Mouse (Mus musculus) hindbrain, embryonic 16.5 days (tissue): ENCODE measurements at regions not wholly inside any gene's neighbourhood (a gene's known extent, or its start where the extent isn't known, plus 50 kb on each side); places are given as distances from the start of the nearest gene placed in this dataset.
A peak's percentile ranks its signal among the peaks of the same experiment; 100 is the strongest.

Source experiments
- ATAC-seq: fragments of 200-750 bp; cut with Nextera tagmentation; 2 replicates; pipeline ENCODE4 v1.8.0; 2017; ENCODE audit warnings: moderate TSS enrichment, moderate library complexity
- H3K27ac ChIP-seq: fragments of 300-500 bp; sonication (generic); 2 replicates; pipeline ENCODE4 v1.5.1; 2014; ENCODE audit warnings: low read depth, mild to moderate bottlenecking, control low read depth, low read length, moderate library complexity
- H3K27me3 ChIP-seq: fragments of 300-500 bp; sonication (generic); replicated peaks from 2 replicates; pipeline ENCODE4 v1.6.1; 2014; ENCODE audit warnings: low read length; ENCODE audit not compliant: control insufficient read depth, insufficient read depth
- H3K36me3 ChIP-seq: fragments of 300-500 bp; sonication (generic); 2 replicates; pipeline ENCODE4 v1.6.1; 2014; ENCODE audit warnings: mild to moderate bottlenecking, low read length, moderate library complexity, mixed read lengths; ENCODE audit not compliant: control insufficient read depth, insufficient read depth
- H3K4me1 ChIP-seq: fragments of 300-500 bp; sonication (generic); 2 replicates; pipeline ENCODE4 v1.6.1; 2014; ENCODE audit warnings: low read depth, low read length; ENCODE audit not compliant: control insufficient read depth, insufficient read depth
- H3K4me2 ChIP-seq: fragments of 300-500 bp; sonication (generic); 2 replicates; pipeline ENCODE4 v1.6.1; 2014; ENCODE audit warnings: mild to moderate bottlenecking, low read length, control low read depth, moderate library complexity
- H3K4me3 ChIP-seq: fragments of 300-500 bp; sonication (generic); 2 replicates; pipeline ENCODE4 v1.5.1; 2014; ENCODE audit warnings: mild to moderate bottlenecking, low read length, control low read depth, moderate library complexity
- H3K9ac ChIP-seq: fragments of 300-500 bp; sonication (generic); 2 replicates; pipeline ENCODE4 v1.6.1; 2014; ENCODE audit warnings: low read depth, mild to moderate bottlenecking, control low read depth, low read length, moderate library complexity
- H3K9me3 ChIP-seq: fragments of 300-500 bp; sonication (generic); 2 replicates; pipeline ENCODE4 v1.6.1; 2014; ENCODE audit warnings: mild to moderate bottlenecking, low read length, moderate library complexity; ENCODE audit not compliant: control insufficient read depth
- WGBS: fragments of 180-500 bp; shearing (Covaris S2); extraction: QIAGEN DNeasy Blood & Tissue Kit; methylation state at CpG from one replicate; pipeline ENCODE4 v1.1.7; 2014; 5-methylcytosine and 5-hydroxymethylcytosine counted together

DNA sequence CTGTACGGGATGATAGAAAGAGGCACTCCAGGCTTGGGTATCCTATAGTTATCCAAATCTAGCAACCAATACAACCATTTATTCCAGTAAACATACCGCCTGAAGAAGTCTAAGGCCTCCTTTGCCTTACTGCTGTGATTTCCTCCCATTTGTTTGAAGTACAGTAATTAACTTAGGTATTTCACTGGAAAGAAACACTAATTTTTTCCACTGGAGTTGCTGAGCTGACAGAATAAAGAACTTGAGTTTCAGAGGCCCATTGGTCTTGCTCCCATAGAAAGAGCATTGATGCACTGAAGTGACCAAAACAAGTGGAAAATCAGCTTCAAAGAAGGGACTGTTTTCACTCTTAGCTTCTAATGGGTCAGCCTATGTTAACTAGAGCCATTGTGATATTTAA lies 1100.8 kb upstream of the Gm7489 start:
- no peak for ATAC-seq
- Histone ChIP-seq H3K9me3 (no peaks in the 10 kb centered on the region), H3K4me2 (no peak overlapping the region), H3K36me3 (no peaks in the 10 kb centered on the region), H3K27me3 (no peaks in the 10 kb centered on the region), H3K27ac (no peak overlapping the region), H3K9ac (no peak overlapping the region), H3K4me1 (no peaks in the 10 kb centered on the region), H3K4me3 (no peak overlapping the region)
- 93% methylated on average over 2 of the region's 2 CpGs for WGBS

DNA sequence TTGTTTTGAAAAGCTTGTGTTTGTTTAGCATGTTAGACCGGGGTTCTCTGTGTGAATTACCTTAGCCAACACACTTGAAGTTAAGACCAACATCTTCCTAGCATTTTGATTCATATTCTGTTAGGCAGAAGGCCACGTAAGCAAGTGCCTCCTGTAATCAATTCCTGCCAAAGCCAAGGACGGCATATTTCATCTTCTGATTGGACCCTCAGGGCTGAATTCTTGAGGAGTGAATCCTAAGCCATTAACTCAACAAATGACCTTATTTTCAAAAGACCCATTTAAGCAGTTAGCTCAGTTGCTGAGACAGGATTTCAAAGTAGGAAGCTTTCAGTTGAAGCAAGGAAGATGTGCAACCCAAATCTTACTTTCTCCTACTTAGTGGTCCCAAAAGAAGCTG lies 1099.5 kb upstream of the Gm7489 start:
- H3K36me3 ChIP-seq: no peaks in the 10 kb centered on the region
- no peak overlapping the region for H3K4me2 ChIP-seq
- ATAC-seq: no peak
- no peak overlapping the region for H3K27ac ChIP-seq
- no peaks in the 10 kb centered on the region for H3K4me1 ChIP-seq
- no peaks in the 10 kb centered on the region for H3K27me3 ChIP-seq
- H3K9me3 ChIP-seq: no peaks in the 10 kb centered on the region
- 86% methylated on average over 3 of the region's 3 CpGs for WGBS
- H3K4me3 ChIP-seq: no peak overlapping the region
- no peak overlapping the region for H3K9ac ChIP-seq

DNA sequence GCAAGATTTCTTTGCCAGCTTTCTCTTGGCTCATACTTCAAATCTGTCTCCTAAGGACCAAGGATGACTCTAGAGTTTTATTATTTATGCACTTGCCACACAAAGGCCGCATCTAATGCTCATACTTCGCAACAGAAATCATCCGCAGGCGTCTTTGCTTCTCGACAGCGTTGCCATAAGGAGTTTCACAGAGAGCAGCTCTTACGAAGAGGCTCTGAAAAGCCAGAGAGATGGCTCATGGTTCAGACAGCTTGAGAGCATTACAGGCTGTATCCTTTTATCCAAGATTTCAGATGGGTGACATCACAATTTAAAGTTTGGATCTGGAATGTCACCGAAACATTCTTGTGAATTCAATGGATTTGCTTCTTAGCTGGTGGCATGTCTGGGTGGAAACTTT lies 1098.7 kb upstream of the Gm7489 start:
- no peak for ATAC-seq
- Histone ChIP-seq H3K4me3 (no peak overlapping the region), H3K9ac (no peak overlapping the region), H3K4me1 (no peaks in the 10 kb centered on the region), H3K4me2 (no peak overlapping the region), H3K36me3 (no peaks in the 10 kb centered on the region), H3K27me3 (no peaks in the 10 kb centered on the region), H3K9me3 (no peaks in the 10 kb centered on the region), H3K27ac (no peak overlapping the region)
- WGBS: 85% methylated on average over 8 of the region's 8 CpGs

DNA sequence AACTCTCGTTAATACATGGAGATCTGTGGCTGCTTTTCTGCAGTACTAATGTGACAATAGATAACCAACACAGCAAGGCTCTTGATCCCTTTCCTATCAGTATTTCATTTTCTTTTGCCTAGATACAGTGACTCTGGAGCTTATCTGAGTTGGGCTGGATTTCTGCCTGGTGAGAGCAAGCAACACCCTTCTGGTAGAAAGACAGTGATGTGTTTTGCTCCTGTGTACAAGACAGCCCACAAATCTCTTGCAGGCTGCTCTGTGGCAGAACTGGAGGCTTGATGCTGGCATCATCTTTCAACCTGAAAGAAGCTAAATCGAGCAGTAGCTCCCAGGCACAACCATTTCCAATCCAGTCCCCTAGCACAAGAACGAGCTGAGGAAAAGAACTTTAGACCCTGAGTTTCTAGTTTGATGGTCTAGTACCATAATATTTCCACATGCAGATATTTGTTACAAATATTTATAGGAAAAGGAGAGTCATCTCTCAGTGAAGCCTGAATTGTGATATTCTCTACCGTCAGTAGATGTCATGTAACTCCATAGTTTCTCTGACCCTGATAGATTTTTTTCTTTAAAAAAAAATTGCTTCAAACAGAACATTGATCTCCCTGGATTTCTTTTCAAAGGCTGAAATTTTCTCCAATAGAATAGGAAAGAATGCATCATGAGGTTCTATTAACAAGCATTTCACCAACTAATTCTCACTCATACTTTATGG lies 1079.1 kb upstream of the Gm7489 start:
- H3K9me3 ChIP-seq: no peaks in the 10 kb centered on the region
- H3K4me1 ChIP-seq: no peaks in the 10 kb centered on the region
- H3K36me3 ChIP-seq: no peaks in the 10 kb centered on the region
- no peak overlapping the region for H3K4me3 ChIP-seq
- no peak overlapping the region for H3K9ac ChIP-seq
- WGBS: 80% methylated on average over 4 of the region's 4 CpGs
- H3K27ac ChIP-seq: no peak overlapping the region
- H3K27me3 ChIP-seq: no peaks in the 10 kb centered on the region
- no peak overlapping the region for H3K4me2 ChIP-seq
- no peak for ATAC-seq

DNA sequence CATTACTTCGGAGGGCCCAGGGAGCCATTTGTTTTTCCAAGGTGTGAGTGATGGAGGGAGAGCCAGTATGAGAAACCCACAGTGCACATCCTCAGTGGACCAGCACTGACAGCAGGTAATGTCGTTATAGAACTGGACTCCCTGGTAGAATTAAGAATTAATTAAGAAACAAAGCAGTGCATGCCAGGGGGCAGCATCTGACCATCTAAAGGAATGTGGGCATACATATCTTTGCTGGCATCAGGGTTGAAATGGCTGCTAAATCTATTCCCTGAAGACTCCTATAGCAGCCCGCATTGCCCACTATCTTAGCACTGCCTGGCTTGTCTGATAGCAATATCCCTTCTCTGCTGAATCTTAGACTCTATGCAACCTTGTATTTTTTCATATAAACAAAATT lies 1076.1 kb upstream of the Gm7489 start:
- no peak overlapping the region for H3K27ac ChIP-seq
- no peaks in the 10 kb centered on the region for H3K9me3 ChIP-seq
- H3K36me3 ChIP-seq: no peaks in the 10 kb centered on the region
- no peak overlapping the region for H3K4me3 ChIP-seq
- H3K4me2 ChIP-seq: no peak overlapping the region
- no peaks in the 10 kb centered on the region for H3K27me3 ChIP-seq
- WGBS: 64% methylated on average over 3 of the region's 3 CpGs
- peak; percentile 34; the same call in 1 of the 2 replicates for ATAC-seq
- H3K9ac ChIP-seq: no peak overlapping the region
- no peaks in the 10 kb centered on the region for H3K4me1 ChIP-seq

DNA sequence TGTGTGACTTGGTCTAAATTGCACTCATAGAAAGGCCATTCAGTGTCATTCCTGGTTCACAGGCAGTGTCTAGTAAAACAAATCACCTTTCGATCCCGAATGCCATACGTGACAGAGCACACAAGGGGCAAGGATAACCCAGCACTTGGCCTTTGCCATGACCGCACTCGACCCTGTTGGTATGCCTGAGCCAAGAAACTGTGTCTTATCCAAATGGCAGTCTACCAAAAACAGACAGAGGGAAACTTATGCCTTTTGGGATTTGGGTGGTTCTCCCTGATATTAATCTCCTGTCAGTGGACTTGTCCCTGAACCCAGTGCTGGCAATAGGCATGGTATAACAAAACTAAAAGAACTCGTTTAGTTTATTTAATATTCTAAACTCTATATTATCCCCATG lies 1063.9 kb upstream of the Gm7489 start:
- H3K4me1 ChIP-seq: no peaks in the 10 kb centered on the region
- ATAC-seq: no peak
- no peaks in the 10 kb centered on the region for H3K27me3 ChIP-seq
- H3K36me3 ChIP-seq: no peaks in the 10 kb centered on the region
- 91% methylated on average over 6 of the region's 6 CpGs for WGBS
- H3K9me3 ChIP-seq: no peaks in the 10 kb centered on the region
- no peak overlapping the region for H3K4me2 ChIP-seq
- no peak overlapping the region for H3K9ac ChIP-seq
- H3K27ac ChIP-seq: no peak overlapping the region
- H3K4me3 ChIP-seq: no peak overlapping the region

DNA sequence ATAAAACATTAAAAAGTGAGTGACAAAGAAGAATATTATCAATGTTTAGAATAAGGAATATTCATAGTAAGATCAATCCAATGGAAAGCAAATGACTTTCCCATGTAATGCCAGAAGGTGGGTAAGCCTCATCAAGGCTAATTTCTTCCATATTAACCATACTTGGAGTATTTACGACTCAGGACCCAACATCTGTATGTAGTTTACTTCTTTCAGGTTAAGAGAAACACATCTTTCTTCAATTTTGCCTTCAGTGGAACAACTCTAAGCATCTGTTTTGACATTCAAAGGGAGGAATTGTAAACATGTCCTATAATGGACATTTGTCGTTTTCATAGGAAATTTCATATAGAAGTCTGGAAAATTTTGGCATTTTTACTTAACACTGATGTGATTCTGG lies 1047.8 kb upstream of the Gm7489 start:
- Histone ChIP-seq H3K36me3 (no peaks in the 10 kb centered on the region), H3K9ac (no peak overlapping the region), H3K27ac (no peak overlapping the region), H3K27me3 (no peaks in the 10 kb centered on the region), H3K4me2 (no peak overlapping the region), H3K9me3 (no peaks in the 10 kb centered on the region), H3K4me3 (no peak overlapping the region), H3K4me1 (no peaks in the 10 kb centered on the region)
- no peak for ATAC-seq
- 87% methylated on average over 2 of the region's 2 CpGs for WGBS

DNA sequence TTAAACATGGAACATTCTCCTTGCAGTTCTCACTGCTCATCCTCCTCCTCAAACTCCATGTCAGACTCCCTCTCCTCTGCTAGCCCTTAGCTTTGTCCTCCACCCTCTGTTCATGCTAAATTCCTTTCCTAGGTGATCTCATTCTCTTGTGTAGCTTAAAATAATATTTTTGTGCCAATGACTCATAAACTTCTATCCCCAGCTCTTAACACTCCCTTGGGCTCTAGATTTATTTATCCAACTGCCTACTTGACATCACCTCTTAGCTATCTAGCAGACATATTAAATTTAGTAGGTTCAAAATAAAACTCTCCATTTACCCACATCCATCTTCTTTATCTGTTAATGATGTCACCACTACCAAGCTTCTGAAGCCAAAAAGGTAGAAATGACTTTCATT lies 1036.6 kb upstream of the Gm7489 start:
- no peaks in the 10 kb centered on the region for H3K4me1 ChIP-seq
- H3K27ac ChIP-seq: no peak overlapping the region
- H3K27me3 ChIP-seq: no peaks in the 10 kb centered on the region
- H3K9ac ChIP-seq: no peak overlapping the region
- ATAC-seq: no peak
- no peaks in the 10 kb centered on the region for H3K36me3 ChIP-seq
- no peak overlapping the region for H3K4me3 ChIP-seq
- H3K4me2 ChIP-seq: no peak overlapping the region
- H3K9me3 ChIP-seq: no peaks in the 10 kb centered on the region

DNA sequence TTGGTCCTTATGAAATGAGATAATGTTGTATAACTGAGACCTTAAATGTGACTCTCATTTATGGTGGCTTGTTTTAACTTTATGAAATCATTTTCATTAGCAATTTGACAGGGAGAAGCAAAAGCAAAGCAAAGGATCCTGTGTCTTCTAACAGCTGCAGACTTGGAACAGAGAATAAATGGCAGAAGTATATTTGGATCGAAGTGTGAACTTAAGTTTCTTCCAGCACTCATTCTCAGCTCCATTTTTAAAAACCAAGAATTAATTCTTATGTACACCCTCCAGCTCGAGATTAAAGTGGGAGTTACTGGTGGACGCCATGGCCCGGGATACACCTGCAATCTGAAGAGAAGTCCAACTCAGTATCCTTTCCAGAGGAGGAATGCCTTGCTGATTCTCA lies 1026.0 kb upstream of the Gm7489 start:
- no peak for ATAC-seq
- no peak overlapping the region for H3K4me2 ChIP-seq
- 85% methylated on average over 4 of the region's 4 CpGs for WGBS
- no peaks in the 10 kb centered on the region for H3K4me1 ChIP-seq
- no peaks in the 10 kb centered on the region for H3K36me3 ChIP-seq
- H3K27ac ChIP-seq: no peak overlapping the region
- no peak overlapping the region for H3K4me3 ChIP-seq
- no peak overlapping the region for H3K9ac ChIP-seq
- H3K27me3 ChIP-seq: no peaks in the 10 kb centered on the region
- no peaks in the 10 kb centered on the region for H3K9me3 ChIP-seq

DNA sequence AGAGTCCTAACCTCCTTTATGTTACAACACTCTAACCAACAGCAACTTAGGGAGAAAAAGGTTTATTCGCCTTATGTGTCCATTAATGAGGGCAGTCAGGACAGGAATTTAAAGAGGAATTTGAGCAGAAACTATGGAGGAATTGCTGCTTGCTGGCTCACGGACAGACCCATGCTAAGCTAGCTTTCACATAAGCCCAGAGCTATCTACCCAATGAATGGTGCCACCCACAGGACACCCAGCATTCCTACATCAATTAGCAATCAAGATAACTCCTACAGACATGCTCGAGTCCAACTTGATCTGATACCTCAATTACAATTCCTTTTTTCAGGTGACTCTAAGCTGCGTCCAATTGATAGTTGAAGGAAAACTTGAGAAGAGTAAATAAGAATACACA lies 1021.2 kb upstream of the Gm7489 start:
- Histone ChIP-seq H3K27me3 (no peaks in the 10 kb centered on the region), H3K9me3 (no peaks in the 10 kb centered on the region), H3K36me3 (no peaks in the 10 kb centered on the region), H3K4me2 (no peak overlapping the region), H3K4me1 (no peaks in the 10 kb centered on the region), H3K4me3 (no peak overlapping the region), H3K27ac (no peak overlapping the region), H3K9ac (no peak overlapping the region)
- no peak for ATAC-seq
- 83% methylated on average over 4 of the region's 4 CpGs for WGBS
